Mouse (Mus musculus) midbrain, embryonic 16.5 days (tissue): ENCODE measurements around the gene Nkain1. TPM values are rescaled to one million over a fixed set of nuclear protein-coding genes. Genes with fewer than 3 reads are reported as not detected.

Experiments
- ATAC-seq: fragments of 200-750 bp; cut with Nextera tagmentation; 2 replicates; pipeline ENCODE4 v1.8.0; 2017; ENCODE audit warnings: moderate TSS enrichment
- H3K27ac ChIP-seq: fragments of 300-500 bp; sonication (generic); 2 replicates; pipeline ENCODE4 v1.5.1; 2014; ENCODE audit warnings: mild to moderate bottlenecking, low read length, mixed read lengths
- H3K27me3 ChIP-seq: fragments of 300-500 bp; sonication (generic); 2 replicates; pipeline ENCODE4 v1.6.1; 2014; ENCODE audit warnings: low read depth, low read length, mixed read lengths; ENCODE audit not compliant: control insufficient read depth, insufficient read depth
- H3K36me3 ChIP-seq: fragments of 300-500 bp; sonication (generic); 2 replicates; pipeline ENCODE4 v1.6.1; 2014; ENCODE audit warnings: mild to moderate bottlenecking, low read length, moderate library complexity, mixed read lengths; ENCODE audit not compliant: control insufficient read depth, insufficient read depth
- H3K4me1 ChIP-seq: fragments of 300-500 bp; sonication (generic); 2 replicates; pipeline ENCODE4 v1.6.1; 2014; ENCODE audit warnings: mild to moderate bottlenecking, low read length, mixed read lengths; ENCODE audit not compliant: control insufficient read depth, insufficient read depth
- H3K4me2 ChIP-seq: fragments of 300-500 bp; sonication (generic); 2 replicates; pipeline ENCODE4 v1.6.1; 2014; ENCODE audit warnings: mild to moderate bottlenecking, low read length, mixed read lengths
- H3K4me3 ChIP-seq: fragments of 300-500 bp; sonication (generic); 2 replicates; pipeline ENCODE4 v1.5.1; 2014; ENCODE audit warnings: low read depth, mild to moderate bottlenecking, low read length, moderate library complexity, mixed read lengths
- H3K9ac ChIP-seq: fragments of 300-500 bp; sonication (generic); 2 replicates; pipeline ENCODE4 v1.6.1; 2014; ENCODE audit warnings: low read depth, low read length, mixed read lengths
- H3K9me3 ChIP-seq: fragments of 300-500 bp; sonication (generic); replicated peaks from 2 replicates; pipeline ENCODE4 v1.6.1; 2014; ENCODE audit warnings: mild to moderate bottlenecking, low read length, mixed read lengths; ENCODE audit not compliant: control insufficient read depth, poor library complexity, severe bottlenecking
- WGBS: fragments of 180-500 bp; shearing (Covaris S2); extraction: QIAGEN DNeasy Blood & Tissue Kit; methylation state at CpG from one replicate; pipeline ENCODE4 v1.1.7; 2014; 5-methylcytosine and 5-hydroxymethylcytosine counted together
- polyA plus RNA-seq: library from polyadenylated mRNA; unstranded; fragments of >200 nt; fragmentation: Nextera tagmentation; extraction: Ambion mirVana; gene quantifications from 2 replicates; pipeline ENCODE4 v1.2.1, GENCODE M21; 2015

Gene Nkain1
- polyA plus RNA-seq, 1 experiment from 2014 or later, result 7.2 TPM

DNA sequence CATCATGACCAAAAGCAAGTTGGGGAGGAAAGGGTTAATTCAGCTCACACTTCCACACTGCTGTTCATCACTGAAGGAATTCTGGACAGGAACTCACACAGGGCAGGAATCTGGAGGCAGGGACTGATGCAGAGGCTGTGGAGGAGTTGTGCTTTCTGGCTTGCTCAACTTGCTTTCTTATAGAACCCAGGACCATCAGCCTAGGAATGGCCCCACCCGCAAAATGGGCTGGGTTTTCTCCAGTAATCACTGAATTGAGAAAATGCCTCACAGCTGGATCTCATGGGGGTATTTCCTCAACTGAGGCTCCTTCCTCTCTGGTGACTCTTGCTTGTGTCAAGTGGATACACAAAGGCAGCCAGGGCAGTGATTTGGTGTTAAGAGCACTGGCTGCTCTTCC is 48.9 kb downstream of the Nkain1 start:
- Histone ChIP-seq H3K27ac (no peak overlapping the region), H3K4me2 (no peak overlapping the region), H3K36me3 (peaks cover 1% of the 10 kb centered on the region; the same call in 1 of the 2 replicates), H3K4me3 (no peak overlapping the region), H3K27me3 (no peaks in the 10 kb centered on the region), H3K4me1 (no peaks in the 10 kb centered on the region), H3K9ac (no peak overlapping the region), H3K9me3 (no peaks in the 10 kb centered on the region)
- 75% methylated on average over 1 of the region's 1 CpGs for WGBS
- no peak for ATAC-seq

DNA sequence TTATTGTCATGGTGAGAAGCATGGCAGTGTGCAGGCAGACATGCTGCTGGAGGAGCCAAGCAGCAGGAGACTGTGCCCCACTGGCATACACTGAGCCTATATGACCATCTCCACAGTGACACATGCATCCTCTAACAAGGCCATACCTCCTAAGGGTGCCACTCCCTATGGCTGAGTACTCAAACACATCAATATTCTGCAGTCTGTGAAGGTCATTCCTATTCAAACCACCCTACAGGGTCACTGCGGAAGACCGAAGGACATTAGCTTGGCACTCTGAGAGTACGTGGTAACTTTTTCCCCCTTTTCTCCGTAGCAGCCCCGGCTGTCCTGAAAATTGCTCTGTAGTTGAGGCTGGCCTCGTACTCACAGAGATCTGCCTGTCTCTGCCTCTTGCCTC is 52.5 kb downstream of the Nkain1 start:
- Histone ChIP-seq H3K4me2 (no peak overlapping the region), H3K27me3 (no peaks in the 10 kb centered on the region), H3K4me1 (peaks cover 3% of the 10 kb centered on the region; the same call in 1 of the 2 replicates), H3K9ac (no peak overlapping the region), H3K27ac (no peak overlapping the region), H3K36me3 (no peaks in the 10 kb centered on the region), H3K9me3 (no peaks in the 10 kb centered on the region), H3K4me3 (no peak overlapping the region)
- 91% methylated on average over 6 of the region's 6 CpGs for WGBS
- ATAC-seq, result no peak

DNA sequence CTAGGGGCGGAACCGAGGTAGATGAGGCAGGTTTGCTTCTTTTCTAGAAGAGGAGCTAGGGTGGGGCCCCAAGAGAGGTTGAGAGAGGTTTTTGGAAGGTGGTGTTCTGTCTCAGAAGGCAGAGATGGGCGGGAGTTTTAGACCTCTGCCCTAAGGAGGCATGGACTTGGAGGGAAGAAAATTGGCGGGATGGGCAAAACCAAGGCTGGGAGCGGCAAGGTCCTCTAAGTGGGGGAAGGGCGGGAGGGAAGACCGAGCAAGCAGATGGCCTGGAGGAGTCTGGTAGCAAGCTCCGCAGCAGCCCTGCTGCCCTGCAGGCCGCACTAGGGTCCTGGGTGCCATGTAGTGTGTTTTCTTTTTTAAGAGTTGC is 53.5 kb downstream of the Nkain1 start:
- Histone ChIP-seq H3K27ac (peak overlapping the region; percentile 54; the same call in 1 of the 2 replicates), H3K4me2 (peak overlapping the region; percentile 68), H3K9me3 (no peaks in the 10 kb centered on the region), H3K9ac (peak overlapping the region; percentile 82), H3K27me3 (no peaks in the 10 kb centered on the region), H3K4me1 (peaks cover 3% of the 10 kb centered on the region; the same call in 1 of the 2 replicates), H3K4me3 (peak overlapping the region; percentile 57), H3K36me3 (no peaks in the 10 kb centered on the region)
- ATAC-seq, result peak; percentile 73; the same call in 1 of the 2 replicates
- 1% methylated on average over 9 of the region's 9 CpGs for WGBS

DNA sequence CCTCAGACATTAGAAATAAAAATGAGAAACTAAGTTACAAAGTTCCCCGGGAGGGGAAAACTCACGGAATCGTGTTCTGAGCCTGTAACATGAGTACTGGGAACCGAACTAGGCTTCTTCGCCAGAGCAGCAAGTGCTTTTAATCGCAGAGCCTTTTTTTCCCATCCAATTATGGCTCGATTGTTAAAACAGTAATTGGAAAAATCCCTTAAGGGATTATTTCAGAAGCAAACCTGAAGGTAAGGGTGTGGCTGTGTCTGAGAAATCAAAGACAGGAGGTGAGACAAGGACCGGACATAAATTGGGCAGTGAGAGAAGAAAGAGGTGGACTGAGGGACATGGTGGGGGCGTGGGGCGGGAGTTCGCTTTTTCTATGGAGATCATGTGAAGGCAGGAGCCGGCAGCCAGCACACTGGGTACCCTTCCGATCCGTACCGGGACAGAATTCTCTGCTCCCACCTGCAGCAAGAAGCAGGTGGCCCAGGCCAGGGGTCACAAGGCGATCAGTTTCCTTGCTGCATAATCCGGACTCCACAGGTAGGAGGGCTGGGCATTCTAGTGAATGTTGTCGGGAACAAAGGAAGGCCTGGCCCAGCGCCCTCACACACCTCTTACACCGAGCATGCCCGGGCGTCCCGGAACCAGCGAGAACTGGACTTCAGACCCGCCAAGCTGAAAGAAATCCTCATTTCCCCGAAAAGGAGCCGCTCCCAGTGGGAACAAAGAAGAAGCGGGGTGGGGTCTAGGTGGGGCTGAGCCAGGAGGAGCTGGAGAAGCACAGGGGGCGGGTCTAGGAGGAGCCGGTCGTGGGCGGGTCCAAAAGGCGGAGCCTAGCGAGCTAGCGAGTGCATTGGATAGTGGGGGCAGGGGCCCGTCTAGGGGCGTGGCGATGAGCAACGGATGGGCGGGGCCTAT is 54.1 kb downstream of the Nkain1 start:
- Histone ChIP-seq H3K27me3 (no peaks in the 10 kb centered on the region), H3K9ac (peak overlapping the region; percentile 82), H3K4me3 (peak overlapping the region; percentile 57), H3K9me3 (no peaks in the 10 kb centered on the region), H3K36me3 (no peaks in the 10 kb centered on the region), H3K27ac (peak overlapping the region; percentile 89), H3K4me2 (peak overlapping the region; percentile 68), H3K4me1 (peaks cover 3% of the 10 kb centered on the region; the same call in 1 of the 2 replicates)
- 1% methylated on average over 40 of the region's 40 CpGs for WGBS
- ATAC-seq, result peak; percentile 98

DNA sequence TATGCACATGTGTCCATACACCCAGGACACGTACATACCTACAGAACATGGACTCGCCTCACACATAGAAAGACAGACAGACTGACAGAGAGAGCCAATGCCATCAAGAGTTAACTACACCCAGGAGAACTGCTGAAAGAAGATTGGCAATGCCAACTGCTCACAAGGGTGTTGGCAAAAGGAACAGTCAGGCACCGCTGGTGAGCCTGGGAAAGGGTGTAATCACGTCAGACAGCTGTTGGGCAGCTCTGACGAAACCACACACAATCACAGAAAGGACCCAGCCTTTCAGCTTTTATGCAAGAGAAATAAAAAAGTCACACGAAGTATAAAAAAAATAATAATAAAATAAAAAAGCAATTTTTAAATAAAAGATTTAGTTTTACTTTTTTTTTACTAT is 57.5 kb downstream of the Nkain1 start:
- no peak for ATAC-seq
- H3K4me2 ChIP-seq, result no peak overlapping the region
- no peak overlapping the region for H3K4me3 ChIP-seq
- H3K36me3 ChIP-seq, result no peaks in the 10 kb centered on the region
- H3K27me3 ChIP-seq, result no peaks in the 10 kb centered on the region
- H3K4me1 ChIP-seq, result peaks cover 3% of the 10 kb centered on the region; the same call in 1 of the 2 replicates
- WGBS, result 86% methylated on average over 6 of the region's 6 CpGs
- no peaks in the 10 kb centered on the region for H3K9me3 ChIP-seq
- H3K27ac ChIP-seq, result no peak overlapping the region
- H3K9ac ChIP-seq, result no peak overlapping the region

Other genes with a start within 250 kb of the Nkain1 start
- 85.9 and 91.3 TPM in 2 replicates for gene Zcchc17, start 214.2 kb downstream of the Nkain1 start, polyA plus RNA-seq
- 84.2 and 94.5 TPM in 2 replicates for gene Snrnp40, start 214.0 kb downstream of the Nkain1 start, polyA plus RNA-seq
- gene Pum1, start 89.1 kb upstream of the Nkain1 start, polyA plus RNA-seq, result 99.4 and 108 TPM in 2 replicates
- 188 and 205 TPM in 2 replicates for gene Sdc3, start 218.4 kb upstream of the Nkain1 start, polyA plus RNA-seq